Mouse (Mus musculus) testis, postnatal 10 days (tissue): ENCODE measurements around the gene Dcaf7.
"Not testable (repeated sequence)": the region's sequence is repeated elsewhere in the genome, so short reads cannot be mapped to it uniquely, and the experiment has no call there.

Source experiments
- DNase-seq: peaks from one replicate; pipeline ENCODE4 v3.0.0; 2021; ENCODE audit warnings: low spot score

The Dcaf7 gene

GRCm38 (mm10) chr11:106036548-106037417 lies at the start of gene Dcaf7:
Gene Dcaf7 (plus strand): TSS chr11:106036872.
- DNase-seq: peak; percentile 95

GRCm38 (mm10) chr11:105987446-105987845 lies 49.2 kb upstream of the Dcaf7 start:
- no peak for DNase-seq

DNA sequence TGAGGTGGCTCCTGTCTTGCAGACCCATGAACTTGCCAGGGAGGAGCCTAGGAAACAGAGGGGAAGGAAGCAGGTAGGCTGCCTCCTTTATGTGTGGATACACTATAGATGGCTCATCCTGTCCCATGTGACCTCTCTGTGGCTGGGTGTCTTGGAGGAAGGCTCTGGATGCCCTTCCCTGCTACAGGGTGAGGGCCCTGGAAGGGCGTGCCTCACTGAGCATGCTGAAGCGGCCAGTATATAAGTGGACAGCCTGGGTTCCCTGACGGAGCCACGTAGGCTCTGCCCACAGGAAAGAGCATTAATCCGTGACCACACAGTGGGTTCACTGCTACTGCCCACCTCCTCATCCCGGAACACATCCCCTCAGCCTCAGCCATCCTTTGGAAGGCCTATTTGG lies 47.2 kb upstream of the Dcaf7 start:
- no peak for DNase-seq

- DNase-seq: no peak
Observed at GRCm38 (mm10) chr11:105990231-105990630, 46.4 kb upstream of the Dcaf7 start.

- no peak for DNase-seq
Observed at GRCm38 (mm10) chr11:105994375-105994774, 42.3 kb upstream of the Dcaf7 start, which contains the start of gene Ace3. Gene Ace3 (plus strand): TSS chr11:105994675.

GRCm38 (mm10) chr11:106000062-106000461 lies 36.6 kb upstream of the Dcaf7 start:
- DNase-seq: no peak

GRCm38 (mm10) chr11:106001718-106002117 lies 35.0 kb upstream of the Dcaf7 start:
- no peak for DNase-seq

DNA sequence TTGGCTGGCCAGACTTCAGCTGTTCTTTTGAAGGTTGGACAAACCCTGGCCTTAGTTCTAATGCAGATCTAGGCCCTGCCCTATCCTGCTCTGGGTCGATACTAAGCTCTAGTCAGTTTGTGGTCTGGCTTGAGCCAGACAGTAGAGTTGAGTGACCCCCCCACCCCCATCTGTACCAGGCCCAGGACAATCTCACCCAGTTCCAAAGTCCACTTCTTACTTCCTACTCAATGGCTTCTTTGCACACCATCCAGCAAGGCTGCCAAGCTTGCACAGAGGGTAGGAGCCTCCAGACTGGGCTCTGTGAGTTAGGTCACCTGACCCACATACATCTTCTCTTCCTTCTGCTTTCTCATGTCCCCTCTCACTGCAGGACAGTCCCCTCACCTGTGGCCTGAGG lies 32.1 kb upstream of the Dcaf7 start:
- DNase-seq: no peak

- DNase-seq: no peak
Observed at GRCm38 (mm10) chr11:106005970-106006369, 30.7 kb upstream of the Dcaf7 start.

DNA sequence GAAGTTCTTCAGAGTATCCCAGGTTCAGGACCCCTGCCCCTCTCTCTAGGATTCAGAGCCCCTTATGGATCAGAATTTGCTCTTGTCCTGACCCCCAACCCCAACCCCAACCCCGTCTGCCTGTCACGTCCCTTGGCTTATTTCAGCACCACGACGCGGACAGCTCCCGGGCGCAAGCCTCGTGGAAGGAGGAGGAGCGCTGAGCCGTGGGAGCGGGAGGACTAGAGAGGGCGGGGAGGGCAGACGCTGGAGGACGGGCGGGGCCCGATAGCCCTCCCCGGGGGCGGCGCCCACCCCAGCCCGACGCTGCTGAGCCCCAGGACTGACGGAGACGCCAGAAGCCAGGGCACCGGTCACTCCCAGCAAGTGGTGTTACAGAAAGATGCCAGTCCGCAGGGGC lies 28.9 kb upstream of the Dcaf7 start, which contains the start of gene Kcnh6:
Kcnh6 (plus strand) TSS at position 304 of the 400 bp plus-strand sequence.
- peak; percentile 90 for DNase-seq

DNA sequence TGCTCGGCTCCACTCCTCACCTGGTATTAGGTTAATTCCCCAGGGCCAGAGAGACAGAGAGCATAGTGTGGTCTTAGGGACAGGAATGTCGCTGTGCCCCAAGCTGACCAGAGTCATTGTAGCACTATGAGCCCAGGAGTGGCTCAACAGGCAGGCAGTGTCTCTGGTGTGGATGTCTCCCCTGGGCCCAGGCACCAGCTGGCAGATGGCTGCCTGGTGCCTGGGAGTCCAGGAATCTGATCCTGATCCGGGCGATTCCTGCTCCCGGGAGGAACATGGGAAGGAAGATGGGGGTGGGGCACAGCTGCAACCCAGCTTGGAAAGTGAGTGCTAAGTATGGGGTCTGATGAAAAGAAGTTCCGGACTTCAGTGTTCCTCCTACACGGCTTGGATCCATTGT lies 24.0 kb upstream of the Dcaf7 start:
- no peak for DNase-seq

GRCm38 (mm10) chr11:106013556-106014225 lies 23.0 kb upstream of the Dcaf7 start:
- DNase-seq: peak; percentile 68

DNA sequence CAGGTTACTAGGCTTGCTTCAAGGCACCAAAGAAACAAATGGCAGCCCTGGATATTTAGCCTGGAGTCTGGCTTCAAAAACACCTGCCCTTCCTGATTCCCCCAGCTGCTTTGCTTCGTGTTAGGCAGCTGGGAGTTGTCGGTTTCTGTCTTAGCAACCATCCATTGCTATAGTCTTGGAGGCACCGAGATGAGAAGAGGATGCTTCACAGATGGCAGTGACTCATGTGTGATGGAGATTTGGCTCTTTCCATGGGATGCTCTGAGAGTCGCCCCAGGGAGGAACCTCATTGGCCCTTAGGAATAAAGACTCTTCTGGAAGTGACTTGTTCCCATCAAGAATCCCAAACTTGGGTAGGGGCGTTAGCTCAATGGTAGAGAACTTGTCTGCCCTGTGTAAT lies 20.2 kb upstream of the Dcaf7 start:
- DNase-seq: no peak

GRCm38 (mm10) chr11:106020051-106020763 lies 16.5 kb upstream of the Dcaf7 start:
- no peak for DNase-seq

- no peak for DNase-seq
Observed at GRCm38 (mm10) chr11:106025774-106026173, 10.9 kb upstream of the Dcaf7 start.

DNA sequence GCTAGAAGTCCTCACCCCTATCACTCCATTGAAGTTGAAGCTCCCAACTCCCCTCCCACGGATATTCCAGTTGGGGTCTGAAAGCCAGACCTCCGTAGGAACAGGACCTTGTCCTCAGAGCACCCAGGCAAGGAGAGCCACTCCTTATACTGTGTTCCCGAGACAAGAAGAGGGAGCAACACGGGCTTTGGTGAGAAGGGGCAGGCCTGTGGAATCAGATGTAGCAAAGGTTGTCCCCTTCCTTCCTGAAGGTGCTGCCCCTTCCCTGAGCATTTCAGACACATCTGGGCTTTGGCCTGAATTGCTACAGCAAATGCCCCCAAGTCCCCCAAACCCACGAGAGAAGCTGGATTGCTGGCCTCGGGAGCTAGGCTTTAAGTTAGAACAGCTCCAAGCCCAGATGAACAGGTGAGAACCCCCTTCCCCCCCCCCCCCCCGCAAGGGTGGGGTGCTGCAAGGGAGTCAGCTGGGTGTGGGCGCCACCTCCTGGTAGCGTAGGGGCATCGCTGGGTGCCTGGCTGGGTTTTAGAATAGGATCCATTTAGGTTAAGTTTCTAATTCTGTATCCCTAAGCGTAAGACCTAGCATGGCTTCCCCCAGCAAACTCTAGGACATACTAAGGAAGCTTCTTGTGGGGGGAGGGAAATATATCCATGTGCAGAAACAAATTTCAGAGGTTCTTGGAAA lies 10.1 kb upstream of the Dcaf7 start:
- DNase-seq: peak; percentile 79

DNA sequence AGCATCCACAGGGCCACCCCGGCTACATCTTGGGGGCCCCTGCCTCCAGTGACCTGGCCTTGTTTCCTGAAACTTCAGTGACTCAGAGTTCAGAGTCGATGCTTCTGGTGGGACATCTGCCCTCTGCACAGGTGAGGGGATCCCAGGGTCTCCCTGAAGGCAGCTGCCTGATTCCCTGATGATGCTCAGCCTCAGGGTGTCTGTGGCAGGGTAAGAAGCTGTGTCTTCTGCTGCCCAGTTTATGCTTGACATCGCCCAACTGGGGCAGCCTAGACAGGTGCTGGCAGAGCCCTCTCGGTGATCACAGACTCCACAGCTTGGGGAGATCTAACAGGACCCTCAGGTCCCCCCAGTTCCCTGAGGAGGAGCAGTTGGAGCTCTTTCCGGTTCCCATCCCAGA lies 9.1 kb upstream of the Dcaf7 start:
- no peak for DNase-seq

GRCm38 (mm10) chr11:106032074-106032473 lies 4.6 kb upstream of the Dcaf7 start:
- DNase-seq: not testable (repeated sequence)

- DNase-seq: no peak
Observed at GRCm38 (mm10) chr11:106033491-106033919, 3.2 kb upstream of the Dcaf7 start.

DNA sequence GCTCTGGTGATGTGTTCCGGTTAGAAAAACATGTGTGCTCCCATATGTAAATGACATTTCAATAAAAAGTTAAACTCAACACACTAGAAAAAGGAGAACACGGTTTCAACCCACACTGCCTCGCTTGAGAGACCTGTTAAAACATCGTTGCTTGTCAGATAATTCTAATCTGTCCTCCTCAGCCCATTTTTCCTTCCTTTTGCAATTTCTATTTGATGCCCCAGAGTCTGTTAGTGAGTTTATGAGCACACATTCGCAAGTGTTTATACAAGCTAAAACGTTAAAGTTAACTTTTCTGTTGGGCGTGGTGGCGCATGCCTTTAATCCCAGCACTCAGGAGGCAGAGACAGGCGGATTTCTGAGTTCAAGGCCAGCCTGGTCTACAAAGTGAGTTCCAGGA lies 1.7 kb upstream of the Dcaf7 start:
- DNase-seq: no peak

- no peak for DNase-seq
Observed at GRCm38 (mm10) chr11:106037418-106037751, 713 bp downstream of the Dcaf7 start.

GRCm38 (mm10) chr11:106044349-106044748 lies 7.7 kb downstream of the Dcaf7 start:
- DNase-seq: no peak
